Mouse (Mus musculus): ENCODE data around the gene 0610037L13Rik.
A peak's percentile ranks its signal among the peaks of the same experiment; 100 is the strongest.

0610037L13Rik gene

GRCm38 (mm10) chr4:107889731-107890432 is at the start of gene 0610037L13Rik:
Gene 0610037L13Rik, plus strand, starts transcription at chr4:107889813.
- peak; percentile 97 for DNase-seq

- DNase-seq: peak; percentile 86
These were observed 45.9 kb upstream of the 0610037L13Rik start for GRCm38 (mm10) chr4:107843687-107844086.

GRCm38 (mm10) chr4:107844971-107845370 is 44.6 kb upstream of the 0610037L13Rik start:
- peak; percentile 74 for DNase-seq

GRCm38 (mm10) chr4:107846795-107847194 is 42.8 kb upstream of the 0610037L13Rik start:
- no peak for DNase-seq

- no peak for DNase-seq
These were observed 41.1 kb upstream of the 0610037L13Rik start for GRCm38 (mm10) chr4:107848546-107848945.

- DNase-seq: no peak
These were observed 40.0 kb upstream of the 0610037L13Rik start for GRCm38 (mm10) chr4:107849621-107850020.

GRCm38 (mm10) chr4:107850091-107850490 is 39.5 kb upstream of the 0610037L13Rik start:
- DNase-seq: no peak

GRCm38 (mm10) chr4:107853333-107853732 is 36.3 kb upstream of the 0610037L13Rik start:
- DNase-seq: no peak

- DNase-seq: no peak
These were observed 35.8 kb upstream of the 0610037L13Rik start for GRCm38 (mm10) chr4:107853836-107854235.

GRCm38 (mm10) chr4:107856958-107857686 is 32.5 kb upstream of the 0610037L13Rik start:
- peak; percentile 62 for DNase-seq

- no peak for DNase-seq
These were observed 30.6 kb upstream of the 0610037L13Rik start for GRCm38 (mm10) chr4:107858995-107859394.

- no peak for DNase-seq
These were observed 24.7 kb upstream of the 0610037L13Rik start for GRCm38 (mm10) chr4:107864866-107865265.

- DNase-seq: peak; percentile 94
These were observed 10.2 kb upstream of the 0610037L13Rik start, which contains the start of gene Magoh for GRCm38 (mm10) chr4:107879254-107880050. Gene Magoh, plus strand, starts transcription at chr4:107879755.

- no peak for DNase-seq
These were observed 8.0 kb upstream of the 0610037L13Rik start for GRCm38 (mm10) chr4:107881631-107882030.

GRCm38 (mm10) chr4:107886371-107886770 is 3.2 kb upstream of the 0610037L13Rik start:
- DNase-seq: no peak

- DNase-seq: no peak
These were observed 255 bp upstream of the 0610037L13Rik start for GRCm38 (mm10) chr4:107889385-107889730.

- no peak for DNase-seq
These were observed 3.0 kb downstream of the 0610037L13Rik start for GRCm38 (mm10) chr4:107892663-107893062.

GRCm38 (mm10) chr4:107899211-107899927 is 9.8 kb downstream of the 0610037L13Rik start:
- no peak for DNase-seq

- no peak for DNase-seq
These were observed 10.6 kb downstream of the 0610037L13Rik start for GRCm38 (mm10) chr4:107900206-107900605.

GRCm38 (mm10) chr4:107904252-107904651 is 14.6 kb downstream of the 0610037L13Rik start:
- no peak for DNase-seq

- no peak for DNase-seq
These were observed 16.9 kb downstream of the 0610037L13Rik start for GRCm38 (mm10) chr4:107906561-107906960.

GRCm38 (mm10) chr4:107910020-107910419 is 20.4 kb downstream of the 0610037L13Rik start:
- no peak for DNase-seq

GRCm38 (mm10) chr4:107920336-107920735 is 30.7 kb downstream of the 0610037L13Rik start:
- no peak for DNase-seq
